Mouse (Mus musculus): ENCODE data around the gene A4galt.

DNA sequence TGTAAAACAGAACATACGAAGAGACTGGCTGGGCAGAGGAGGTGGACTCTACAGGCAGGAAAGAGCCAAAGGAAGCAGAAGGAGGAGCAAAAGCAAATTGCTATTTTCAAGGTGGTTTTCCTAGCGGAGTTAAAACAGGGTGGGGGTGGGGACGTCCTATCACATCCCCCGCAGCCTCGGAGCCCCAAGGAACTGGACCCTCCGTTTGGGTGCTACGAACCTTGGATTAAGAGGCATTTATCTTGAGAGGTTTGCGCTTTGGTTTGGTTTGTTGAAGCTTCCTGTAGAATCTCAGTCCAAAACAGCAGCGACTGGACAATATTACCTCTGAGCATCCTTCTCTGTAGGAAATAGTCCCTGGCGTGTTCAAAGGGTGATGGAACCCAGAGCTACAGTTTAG, 41.9 kb downstream of the A4galt start:
- TF ChIP-seq EP300 (IDR thresholded peaks at IDR 0.05; ENCODE audit: low read depth) = no peak
- no peak for TF ChIP-seq CTCF (IDR thresholded peaks at IDR 0.05; ENCODE audit: low read depth)

All from liver, postnatal 0 days (tissue).